Mouse (Mus musculus): Measurements from ENCODE around the gene Cavin1. TPM values are rescaled to one million over a fixed set of nuclear protein-coding genes. Genes with fewer than 3 reads are reported as not detected.

Gene Cavin1
- polyA plus RNA-seq, 1 experiment = 235 TPM

- DNase-seq (ENCODE audit: low read depth) = no peak
Observed at GRCm38 (mm10) chr11:100914415-100914814, 56.3 kb downstream of the Cavin1 start.

- no peak for DNase-seq (ENCODE audit: low read depth)
Observed at GRCm38 (mm10) chr11:100912401-100913155, 58.1 kb downstream of the Cavin1 start.

GRCm38 (mm10) chr11:100908567-100908966, 62.1 kb downstream of the Cavin1 start:
- no peak for DNase-seq (ENCODE audit: low read depth)

GRCm38 (mm10) chr11:100908112-100908511, 62.6 kb downstream of the Cavin1 start:
- DNase-seq (ENCODE audit: low read depth) = no peak

- no peak for DNase-seq (ENCODE audit: low read depth)
Observed at GRCm38 (mm10) chr11:100906885-100907284, 63.8 kb downstream of the Cavin1 start.

Other genes starting within 250 kb of the Cavin1 start
- 200 and 221 TPM in 2 replicates for gene Rab5c, start 232.7 kb downstream of the Cavin1 start, polyA plus RNA-seq (2012; rRNA removed)
- gene Kcnh4, start 210.9 kb downstream of the Cavin1 start, polyA plus RNA-seq (2012; rRNA removed) = 1.1 and 1.5 TPM in 2 replicates
- gene Hcrt, start 208.0 kb downstream of the Cavin1 start, polyA plus RNA-seq (2012; rRNA removed) = not detected in 2 replicates
- gene Ghdc, start 199.9 kb downstream of the Cavin1 start, polyA plus RNA-seq (2012; rRNA removed) = 18.6 and 19.7 TPM in 2 replicates
- gene Stat5b, start 120.2 kb downstream of the Cavin1 start, polyA plus RNA-seq (2012; rRNA removed) = 28.7 and 32.8 TPM in 2 replicates
- gene Stat5a, start 111.5 kb downstream of the Cavin1 start, polyA plus RNA-seq (2012; rRNA removed) = 44.0 and 51.7 TPM in 2 replicates
- gene Stat3, start 31.3 kb downstream of the Cavin1 start, polyA plus RNA-seq (2012; rRNA removed) = 106 and 115 TPM in 2 replicates
- 114 and 137 TPM in 2 replicates for gene Atp6v0a1, start 38.6 kb upstream of the Cavin1 start, polyA plus RNA-seq (2012; rRNA removed)
- gene Naglu, start 99.1 kb upstream of the Cavin1 start, polyA plus RNA-seq (2012; rRNA removed) = 44.6 and 52.9 TPM in 2 replicates
- 0.43 and 0.55 TPM in 2 replicates for gene Hsd17b1, start 107.5 kb upstream of the Cavin1 start, polyA plus RNA-seq (2012; rRNA removed)
- 62.6 and 70.1 TPM in 2 replicates for gene Coasy, start 111.7 kb upstream of the Cavin1 start, polyA plus RNA-seq (2012; rRNA removed)
- gene Mlx, start 116.4 kb upstream of the Cavin1 start, polyA plus RNA-seq (2012; rRNA removed) = 35.0 and 54.3 TPM in 2 replicates
- 1.5 and 2.9 TPM in 2 replicates for gene Psmc3ip, start 124.5 kb upstream of the Cavin1 start, polyA plus RNA-seq (2012; rRNA removed)
- 56.3 and 66.7 TPM in 2 replicates for gene Retreg3, start 149.0 kb upstream of the Cavin1 start, polyA plus RNA-seq (2012; rRNA removed)
- 9.0 and 24.0 TPM in 2 replicates for gene Tubg1, start 149.1 kb upstream of the Cavin1 start, polyA plus RNA-seq (2012; rRNA removed)
- gene Tubg2, start 185.0 kb upstream of the Cavin1 start, polyA plus RNA-seq (2012; rRNA removed) = 3.4 and 3.6 TPM in 2 replicates
- gene Cntnap1, start 199.6 kb upstream of the Cavin1 start, polyA plus RNA-seq (2012; rRNA removed) = 3.7 and 4.1 TPM in 2 replicates
- 22.7 and 28.6 TPM in 2 replicates for gene Plekhh3, start 200.5 kb upstream of the Cavin1 start, polyA plus RNA-seq (2012; rRNA removed)
- gene Ccr10, start 204.6 kb upstream of the Cavin1 start, polyA plus RNA-seq (2012; rRNA removed) = 0.34 and 0.45 TPM in 2 replicates

Data from gonadal fat pad, adult 2 months (tissue).